Mouse (Mus musculus) macrophage (primary cell): ENCODE measurements around the gene Cars2. TPM values are rescaled to one million over a fixed set of nuclear protein-coding genes. Genes with fewer than 3 reads are reported as not detected.
"Not testable (repeated sequence)": the region's sequence is repeated elsewhere in the genome, so short reads cannot be mapped to it uniquely, and the experiment has no call there.

Experiments
- H3K27ac ChIP-seq: fragments of 350-480 bp; formaldehyde crosslinking; 2 replicates; pipeline ENCODE4 v1.9.0; 2021
- H3K36me3 ChIP-seq: fragments of 350-480 bp; formaldehyde crosslinking; 2 replicates; pipeline ENCODE4 v1.9.0; 2021; ENCODE audit errors: inconsistent target
- H3K4me3 ChIP-seq: fragments of 350-480 bp; formaldehyde crosslinking; 2 replicates; pipeline ENCODE4 v1.9.0; 2021; ENCODE audit errors: inconsistent target
- H3K79me2 ChIP-seq: fragments of 350-480 bp; formaldehyde crosslinking; 2 replicates; pipeline ENCODE4 v1.9.0; 2021; ENCODE audit errors: inconsistent target
- WGBS: methylation state at CpG from one replicate; pipeline ENCODE4 v1.1.7; 2026; ENCODE audit warnings: inconsistent platforms; ENCODE audit not compliant: missing documents; 5-methylcytosine and 5-hydroxymethylcytosine counted together
- polyA plus RNA-seq: library from polyadenylated mRNA; stranded (reverse); fragments of 250-400 nt; gene quantifications from 3 replicates; pipeline ENCODE4 v1.2.4, GENCODE M21; 2018; ENCODE audit warnings: inconsistent platforms

Cars2 gene
- polyA plus RNA-seq, 1 experiment from 2014 or later: 9.9 TPM

DNA sequence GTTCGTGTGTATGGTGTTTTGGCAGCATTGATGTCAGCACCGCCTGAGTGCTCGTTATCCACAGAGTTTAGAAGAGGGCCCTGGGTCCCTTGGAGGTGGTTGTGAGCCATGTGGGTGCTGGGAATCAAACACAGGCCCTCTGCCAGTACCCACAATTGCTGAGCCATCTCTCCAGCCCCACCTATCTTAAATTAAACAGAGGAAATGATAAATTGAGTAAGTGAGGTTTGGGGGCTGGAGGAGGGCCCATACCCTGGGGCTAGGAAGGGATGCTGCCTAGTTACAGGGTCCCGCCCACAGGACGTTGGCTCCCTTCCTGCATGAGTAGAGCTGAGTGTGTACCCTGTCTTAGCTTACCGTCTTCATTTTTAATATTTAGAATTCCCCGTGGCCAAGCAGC, 14.1 kb upstream of the Cars2 start:
- H3K27ac ChIP-seq: no peak overlapping the region
- peaks cover 17% of the 10 kb centered on the region for H3K36me3 ChIP-seq
- H3K4me3 ChIP-seq: no peak overlapping the region
- 82% methylated on average over 7 of the region's 7 CpGs for WGBS
- H3K79me2 ChIP-seq: peaks cover 54% of the 10 kb centered on the region

DNA sequence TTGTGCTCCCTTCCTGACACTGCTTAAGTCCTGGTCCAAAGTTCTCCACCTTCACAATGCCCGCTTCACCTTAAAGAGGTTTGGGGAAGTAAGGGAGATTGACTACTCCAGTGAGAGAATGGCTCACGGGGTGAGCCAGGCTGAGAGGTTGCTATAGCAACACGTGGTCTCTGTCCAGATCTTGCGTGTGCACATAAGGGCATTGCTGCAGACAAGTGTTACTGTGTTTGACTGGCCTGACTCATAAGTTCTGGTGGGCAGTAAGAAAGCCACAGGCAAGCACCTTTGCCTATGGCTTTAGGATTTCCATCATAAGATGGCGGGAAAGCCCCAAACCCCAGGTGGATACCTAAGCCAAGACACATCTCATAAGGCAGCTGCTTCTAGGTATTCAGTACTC, 13.7 kb upstream of the Cars2 start:
- WGBS: 63% methylated on average over 5 of the region's 5 CpGs
- Histone ChIP-seq H3K36me3 (peaks cover 17% of the 10 kb centered on the region), H3K4me3 (no peak overlapping the region)

DNA sequence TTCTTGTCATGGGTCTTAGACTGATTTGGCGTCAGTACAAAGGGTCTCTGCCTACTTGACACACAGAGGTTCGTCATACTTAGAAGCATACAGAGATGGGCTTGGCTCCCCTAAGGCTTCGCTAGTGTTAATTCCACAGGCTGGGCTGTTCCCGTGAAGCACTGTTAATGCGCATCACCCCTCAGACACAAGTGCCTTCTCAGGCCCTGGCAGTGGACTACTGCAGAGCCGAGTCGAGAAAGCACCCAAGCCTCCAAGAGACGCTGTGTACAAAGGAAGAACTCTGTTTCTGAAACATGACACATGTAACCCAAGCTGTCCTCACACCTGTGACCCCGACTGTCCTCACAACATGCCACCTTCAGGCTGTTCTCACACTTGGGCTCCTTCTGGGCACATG, 9.6 kb upstream of the Cars2 start:
- Histone ChIP-seq H3K27ac (no peak overlapping the region), H3K36me3 (peaks cover 17% of the 10 kb centered on the region), H3K4me3 (no peak overlapping the region), H3K79me2 (peaks cover 67% of the 10 kb centered on the region)
- 82% methylated on average over 9 of the region's 9 CpGs for WGBS

More for the DNA sequence above, 13.7 kb upstream of the Cars2 start:
- no peak overlapping the region for H3K27ac ChIP-seq
- H3K79me2 ChIP-seq: peaks cover 59% of the 10 kb centered on the region

DNA sequence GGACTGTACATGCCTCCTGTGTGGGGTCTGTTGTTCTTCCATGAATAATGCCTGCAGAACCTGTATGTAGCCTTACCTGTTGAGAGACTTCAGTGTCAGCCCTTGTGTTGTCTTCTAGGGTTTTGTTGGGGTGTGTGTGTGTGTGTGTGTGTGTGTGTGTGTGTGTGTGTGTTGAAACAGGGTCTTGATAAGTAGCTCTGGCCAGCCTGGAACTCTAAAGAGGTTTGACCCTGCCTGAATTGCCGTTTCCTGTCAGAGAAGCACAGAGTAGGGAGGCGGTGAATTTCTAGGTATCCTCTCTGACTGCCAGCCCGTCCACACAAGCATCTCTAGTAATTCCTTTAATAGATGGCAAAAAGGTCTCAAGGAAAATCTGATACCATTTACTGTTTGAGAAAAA, 8.9 kb upstream of the Cars2 start:
- H3K79me2 ChIP-seq: peaks cover 60% of the 10 kb centered on the region
- no peak overlapping the region for H3K27ac ChIP-seq
- WGBS: 79% methylated on average over 3 of the region's 3 CpGs
- H3K4me3 ChIP-seq: no peak overlapping the region
- H3K36me3 ChIP-seq: peaks cover 17% of the 10 kb centered on the region

DNA sequence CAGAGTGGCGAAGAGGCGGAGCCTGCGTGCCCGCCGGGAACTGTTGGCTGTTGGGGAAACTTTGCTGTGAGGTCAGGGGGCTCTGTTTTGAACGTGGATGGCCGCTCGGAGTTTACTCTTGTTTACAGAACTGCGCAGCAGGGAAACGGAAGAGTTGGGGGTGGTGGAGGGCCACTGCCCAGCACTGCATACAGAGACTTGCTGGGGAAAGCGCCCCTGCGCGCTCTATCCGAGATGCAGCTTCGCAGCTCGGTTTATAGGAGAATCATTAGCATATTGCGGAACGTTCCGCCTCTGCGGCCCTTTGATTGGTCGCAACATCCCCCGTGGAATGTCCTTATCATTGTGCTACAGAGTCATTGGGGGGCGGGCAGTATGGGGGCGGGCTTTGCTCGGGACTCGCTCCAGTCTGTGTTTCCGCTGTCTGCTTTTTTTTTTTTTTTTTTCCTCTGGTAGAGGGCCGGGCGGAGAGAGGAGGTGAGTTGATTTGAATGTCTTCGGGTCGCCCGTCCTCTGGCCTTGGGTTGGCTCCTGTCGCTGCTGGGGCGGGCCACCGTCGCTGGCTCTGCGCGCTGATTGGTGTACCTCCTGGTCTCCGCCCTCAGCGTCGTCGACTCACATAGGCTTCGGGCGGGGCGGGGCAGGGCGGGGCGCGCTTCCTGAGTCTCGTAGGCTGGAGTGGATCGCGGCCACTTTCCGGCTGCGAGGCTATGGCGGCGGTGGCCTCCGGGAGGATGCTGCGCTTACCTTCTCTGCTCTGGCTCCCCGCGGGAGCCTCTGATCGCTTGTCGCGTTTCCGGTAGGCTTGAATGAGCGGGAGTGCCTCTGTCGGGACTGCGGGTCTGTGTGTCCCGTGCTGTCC, 7.4 kb upstream of the Cars2 start:
- peaks cover 44% of the 10 kb centered on the region for H3K79me2 ChIP-seq
- WGBS: under 1% methylated on average over 58 of the region's 67 CpGs
- peaks cover 17% of the 10 kb centered on the region for H3K36me3 ChIP-seq

DNA sequence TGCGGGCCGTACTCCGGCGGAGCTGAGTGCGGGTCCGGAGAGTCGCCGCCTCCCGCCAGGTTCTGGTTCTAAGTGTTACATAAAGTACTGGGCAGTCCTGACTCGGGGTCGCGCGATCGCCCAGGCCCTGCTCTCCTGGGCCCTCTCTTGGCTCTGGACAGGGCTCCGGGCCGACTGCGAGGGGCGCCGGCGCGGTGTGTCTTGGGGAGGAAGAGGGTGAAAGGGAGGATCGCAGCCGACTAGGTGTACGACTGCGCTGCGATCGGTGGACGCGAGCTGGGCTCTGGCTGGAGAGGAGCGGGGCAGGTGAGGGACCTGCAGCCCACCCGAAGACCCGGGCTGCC, 6.8 kb upstream of the Cars2 start:
- 2% methylated on average over 32 of the region's 32 CpGs for WGBS
- H3K4me3 ChIP-seq: peak overlapping the region; percentile 51
- H3K79me2 ChIP-seq: peaks cover 41% of the 10 kb centered on the region
- H3K27ac ChIP-seq: peak overlapping the region; percentile 55
- peaks cover 16% of the 10 kb centered on the region for H3K36me3 ChIP-seq

More for the DNA sequence above, 7.4 kb upstream of the Cars2 start:
- peak overlapping the region; percentile 83 for H3K4me3 ChIP-seq
- H3K27ac ChIP-seq: peak overlapping the region; percentile 56

DNA sequence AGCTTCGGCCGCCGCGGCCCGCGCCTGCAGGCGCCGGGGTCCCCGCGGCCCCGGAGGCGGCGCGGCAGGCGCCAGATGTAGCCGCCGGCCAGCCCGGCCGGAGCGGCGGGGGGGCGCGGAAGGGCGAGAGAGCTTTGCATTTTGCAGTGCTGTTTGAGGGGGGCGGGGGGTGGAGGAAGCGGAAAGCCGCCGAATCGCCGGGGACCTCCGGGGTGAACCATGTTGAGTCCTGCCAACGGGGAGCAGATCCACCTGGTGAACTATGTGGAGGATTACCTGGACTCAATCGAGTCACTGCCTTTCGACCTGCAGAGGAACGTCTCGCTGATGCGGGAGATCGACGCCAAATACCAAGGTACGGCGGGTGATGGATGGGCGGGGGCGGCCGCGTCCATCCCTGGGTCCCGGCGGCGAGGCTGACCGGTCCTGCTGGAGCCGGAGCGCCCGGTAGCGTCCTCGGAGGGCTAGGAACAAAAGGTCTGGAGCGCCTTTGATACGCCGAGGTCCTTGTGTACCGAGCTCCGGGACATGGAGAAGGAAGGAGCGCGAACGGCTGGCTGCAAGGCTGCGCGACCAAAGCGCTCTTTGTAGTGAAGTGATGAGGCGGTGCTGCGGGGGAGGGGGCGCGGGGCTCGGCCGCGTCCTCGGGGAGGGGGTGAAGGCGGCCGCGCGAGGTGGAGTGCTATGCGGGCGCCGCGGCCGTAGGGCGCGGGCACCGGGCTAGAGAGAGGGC, 6.3 kb upstream of the Cars2 start:
- Histone ChIP-seq H3K27ac (no peak overlapping the region), H3K36me3 (peaks cover 10% of the 10 kb centered on the region), H3K4me3 (peak overlapping the region; percentile 51), H3K79me2 (peaks cover 36% of the 10 kb centered on the region)
- under 1% methylated on average over 62 of the region's 85 CpGs for WGBS

DNA sequence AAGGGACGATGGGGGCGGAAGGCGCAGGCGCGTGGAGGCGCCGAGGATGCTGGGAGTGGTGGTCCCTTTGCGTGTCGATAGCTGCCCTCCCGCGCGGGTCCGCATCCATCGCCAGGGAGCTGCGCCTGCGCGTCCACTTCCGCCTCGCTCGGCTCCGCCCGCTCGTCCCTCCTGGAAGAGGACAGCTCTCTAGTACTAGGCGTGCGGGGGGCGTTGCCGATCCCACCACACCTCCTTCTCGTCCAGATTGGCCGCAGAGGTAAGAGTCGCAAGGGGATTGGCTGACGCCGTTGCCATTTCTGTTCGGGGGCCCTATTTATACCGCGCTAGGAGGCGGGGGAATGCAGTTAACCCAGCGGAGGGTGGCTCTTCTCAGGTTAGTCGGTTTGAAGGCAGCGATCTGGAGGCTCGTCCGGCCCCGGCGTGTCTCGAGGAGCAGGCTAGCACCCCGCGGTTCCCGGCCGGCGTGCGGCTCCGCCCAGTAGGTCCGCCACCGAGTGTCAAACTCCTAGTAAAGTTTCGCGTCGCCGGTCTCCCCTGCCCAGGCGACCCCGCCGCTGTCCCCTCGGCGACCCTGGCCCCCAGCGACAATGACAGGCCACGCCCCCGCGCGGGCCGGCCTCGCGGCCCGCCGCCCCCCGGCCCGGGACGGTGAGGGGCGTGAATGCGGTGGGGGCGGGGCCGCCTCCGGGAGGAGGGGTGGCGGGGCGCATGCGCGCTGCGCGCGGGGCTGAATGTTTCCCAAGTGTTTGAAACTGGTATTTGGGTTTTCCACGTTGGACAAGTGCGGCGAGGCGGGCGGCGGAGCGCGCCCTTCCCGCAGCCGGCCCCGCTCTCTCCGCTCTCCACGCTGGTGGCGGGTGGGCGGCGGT, 5.4 kb upstream of the Cars2 start:
- WGBS: under 1% methylated on average over 102 of the region's 103 CpGs
- peak overlapping the region; percentile 55 for H3K4me3 ChIP-seq
- peaks cover 27% of the 10 kb centered on the region for H3K79me2 ChIP-seq
- H3K36me3 ChIP-seq: peaks cover 1% of the 10 kb centered on the region; the same call in 1 of the 2 replicates
- peak overlapping the region; percentile 81 for H3K27ac ChIP-seq

DNA sequence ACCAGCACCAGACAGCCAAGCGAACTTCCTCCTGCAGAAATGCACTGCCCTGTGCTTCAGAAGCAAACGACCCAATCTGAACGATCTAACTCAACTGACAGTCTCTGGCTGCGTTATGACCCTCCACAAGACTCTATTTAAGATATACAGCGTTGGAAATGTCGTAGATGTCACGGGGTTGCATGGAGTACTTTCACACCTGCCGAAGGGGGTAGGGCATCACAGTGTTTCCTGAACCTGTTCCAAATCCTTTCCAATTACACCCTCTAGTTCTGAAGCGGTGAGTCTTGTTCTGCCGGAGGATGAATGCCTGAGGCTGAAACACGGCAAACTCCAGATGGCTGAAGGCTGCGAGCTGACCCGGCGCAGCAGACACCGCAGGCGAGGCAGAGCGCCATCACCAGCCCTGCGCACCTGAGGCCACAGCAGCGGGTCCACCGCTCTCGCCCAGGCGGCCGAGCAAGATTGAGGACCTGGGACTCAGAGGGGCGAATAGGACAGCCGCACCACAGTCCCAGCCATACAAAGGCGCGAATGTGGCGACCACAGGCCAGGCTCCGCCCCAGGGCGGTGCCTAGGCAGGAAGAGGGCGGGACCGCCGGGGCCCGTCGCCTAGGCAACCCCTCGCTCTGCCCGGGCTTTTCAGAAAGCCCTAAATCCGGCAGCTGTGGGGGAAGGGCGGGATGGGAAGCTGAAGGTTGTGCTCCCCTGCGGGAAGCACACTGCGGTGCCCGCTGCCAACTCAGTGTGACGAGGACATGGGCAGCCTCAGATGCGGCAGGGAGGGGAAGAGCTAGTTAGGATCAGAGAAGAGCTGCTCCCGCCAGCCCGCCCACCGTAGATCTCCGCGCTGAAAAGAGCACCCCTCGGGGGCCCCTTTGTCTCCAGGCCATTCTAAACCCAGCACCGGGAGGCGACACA, 4.5 kb upstream of the Cars2 start, which contains the start of gene Ing1:
Gene Ing1 (plus strand): TSS at position 773 of the 921 bp plus-strand sequence.
- Histone ChIP-seq H3K4me3 (peak within 1 kb of the TSS; percentile 55), H3K27ac (peak within 1 kb of the TSS; percentile 81), H3K79me2 (peaks cover 18% of the 10 kb centered on the region), H3K36me3 (no peaks in the 10 kb centered on the region)
- WGBS: under 1% methylated on average over 47 of the region's 52 CpGs

DNA sequence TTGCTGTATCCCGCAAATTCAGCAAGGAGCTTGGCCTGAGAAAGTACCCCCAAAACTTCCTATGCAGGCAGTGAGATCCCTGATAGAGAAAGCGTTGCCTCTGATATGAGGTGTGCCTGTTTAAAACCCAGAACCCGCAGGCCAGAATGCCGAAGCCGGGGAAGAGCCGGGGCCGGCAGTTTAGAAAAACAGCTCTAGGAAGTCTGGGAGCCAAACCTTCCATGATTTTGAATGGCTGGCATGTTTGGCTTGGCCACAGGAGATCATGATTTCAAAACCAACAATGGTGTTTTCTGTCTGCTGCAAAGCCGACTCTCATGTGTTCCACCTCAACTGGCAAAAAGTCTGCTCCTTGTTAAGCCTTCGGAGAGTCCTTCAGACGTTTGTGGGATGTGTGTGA, 1.8 kb upstream of the Cars2 start:
- no peaks in the 10 kb centered on the region for H3K36me3 ChIP-seq
- WGBS: 95% methylated on average over 10 of the region's 10 CpGs

DNA sequence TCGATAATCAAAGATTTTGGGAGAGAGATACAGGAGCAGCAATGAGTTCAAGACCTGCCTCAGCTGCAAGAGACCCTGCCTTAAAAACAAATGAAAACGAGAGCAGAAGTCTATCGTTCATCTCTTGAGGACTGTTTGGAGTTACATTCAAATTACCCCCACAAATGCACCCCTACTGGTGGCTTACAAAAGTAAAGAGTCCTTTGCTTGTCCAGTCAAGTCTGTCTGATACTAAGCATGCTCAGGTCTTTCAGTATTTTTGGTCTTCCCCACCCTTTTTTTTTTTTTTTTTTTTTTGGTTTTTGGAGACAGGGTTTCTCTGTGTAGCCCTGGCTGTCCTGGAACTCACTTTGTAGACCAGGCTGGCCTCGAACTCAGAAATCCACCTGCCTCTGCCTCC, 914 bp upstream of the Cars2 start:
- H3K4me3 ChIP-seq, H3K36me3 ChIP-seq, H3K79me2 ChIP-seq, H3K27ac ChIP-seq: not testable (repeated sequence)
- WGBS: 55% methylated on average over 3 of the region's 4 CpGs

More for the DNA sequence above, 1.8 kb upstream of the Cars2 start:
- Histone ChIP-seq H3K79me2 (peaks cover 8% of the 10 kb centered on the region; the same call in 1 of the 2 replicates), H3K4me3 (no peak overlapping the region), H3K27ac (no peak overlapping the region)

DNA sequence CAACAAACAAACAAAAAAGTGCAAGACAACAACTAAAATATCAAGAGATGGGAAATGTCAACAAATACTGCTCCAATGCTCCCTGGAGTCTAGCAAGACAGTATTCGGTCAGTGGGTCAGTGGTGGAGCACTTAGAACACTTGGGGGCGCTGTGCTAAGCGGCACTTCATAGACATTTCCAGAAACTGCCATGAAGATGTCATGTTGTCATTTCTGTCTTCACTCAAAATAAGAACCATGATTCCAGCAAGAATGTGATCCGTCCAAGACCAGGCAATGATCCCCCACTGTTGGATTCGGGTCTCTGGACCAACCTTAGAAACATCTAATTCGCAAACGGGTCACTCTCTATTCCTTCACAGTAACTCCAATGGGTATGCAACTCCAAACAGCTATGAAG, 877 bp downstream of the Cars2 start:
- 6% methylated on average over 7 of the region's 7 CpGs for WGBS
- Histone ChIP-seq H3K27ac (peak overlapping the region; percentile 28; the same call in 1 of the 2 replicates), H3K79me2 (peaks cover 8% of the 10 kb centered on the region; the same call in 1 of the 2 replicates), H3K4me3 (peak overlapping the region; percentile 56), H3K36me3 (peaks cover 6% of the 10 kb centered on the region; the same call in 1 of the 2 replicates)

DNA sequence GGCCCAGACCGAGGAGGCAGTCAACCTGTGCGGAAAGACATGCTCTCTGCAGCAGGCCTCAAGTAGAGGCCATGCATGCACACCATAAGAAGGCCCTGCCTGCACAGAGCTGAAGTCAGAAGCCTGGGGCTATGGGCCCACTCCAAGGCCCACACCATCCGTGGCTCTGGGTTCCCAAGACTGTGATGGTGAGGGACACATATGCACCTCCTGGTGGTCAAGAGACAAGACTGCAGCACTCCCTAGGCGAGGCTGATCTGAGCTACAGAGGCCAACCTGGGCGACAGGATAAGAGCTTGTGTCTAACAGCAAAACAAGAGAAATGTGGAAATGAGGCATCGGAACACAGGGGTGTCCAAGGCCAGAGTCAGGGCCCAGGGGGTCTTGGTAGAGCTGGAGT, 3.5 kb downstream of the Cars2 start:
- Histone ChIP-seq H3K4me3 (no peak overlapping the region), H3K36me3 (peaks cover 16% of the 10 kb centered on the region; the same call in 1 of the 2 replicates), H3K79me2 (peaks cover 8% of the 10 kb centered on the region; the same call in 1 of the 2 replicates), H3K27ac (no peak overlapping the region)
- 78% methylated on average over 6 of the region's 6 CpGs for WGBS
